Mouse (Mus musculus) midbrain, embryonic 13.5 days (tissue): Measurements from ENCODE around the gene A3galt2. TPM values are rescaled to one million over a fixed set of nuclear protein-coding genes. Genes with fewer than 3 reads are reported as not detected.

Source experiments
- ATAC-seq: fragments of 200-750 bp; cut with Nextera tagmentation; 2 replicates; pipeline ENCODE4 v1.8.0; 2017; ENCODE audit warnings: mild to moderate bottlenecking, moderate TSS enrichment, moderate library complexity
- H3K27ac ChIP-seq: fragments of 300-500 bp; sonication (generic); 2 replicates; pipeline ENCODE4 v1.5.1; 2015; ENCODE audit warnings: inconsistent platforms, mild to moderate bottlenecking, moderate library complexity
- H3K27me3 ChIP-seq: fragments of 300-500 bp; sonication (generic); 2 replicates; pipeline ENCODE4 v1.6.1; 2015; ENCODE audit warnings: mild to moderate bottlenecking, inconsistent platforms
- H3K36me3 ChIP-seq: fragments of 300-500 bp; sonication (generic); 2 replicates; pipeline ENCODE4 v1.6.1; 2015; ENCODE audit warnings: mild to moderate bottlenecking, inconsistent platforms
- H3K4me1 ChIP-seq: fragments of 300-500 bp; sonication (generic); replicated peaks from 2 replicates; pipeline ENCODE4 v1.6.1; 2015; ENCODE audit warnings: inconsistent platforms
- H3K4me2 ChIP-seq: fragments of 300-500 bp; sonication (generic); replicated peaks from 2 replicates; pipeline ENCODE4 v1.6.1; 2015; ENCODE audit warnings: moderate library complexity, mild to moderate bottlenecking, inconsistent platforms
- H3K4me3 ChIP-seq: fragments of 300-500 bp; sonication (generic); replicated peaks from 2 replicates; pipeline ENCODE4 v1.5.1; 2015; ENCODE audit warnings: mild to moderate bottlenecking, inconsistent platforms
- H3K9ac ChIP-seq: fragments of 300-500 bp; sonication (generic); replicated peaks from 2 replicates; pipeline ENCODE4 v1.6.1; 2015; ENCODE audit warnings: mild to moderate bottlenecking, inconsistent platforms
- H3K9me3 ChIP-seq: fragments of 300-500 bp; sonication (generic); 2 replicates; pipeline ENCODE4 v1.6.1; 2016; ENCODE audit warnings: mild to moderate bottlenecking, inconsistent platforms
- WGBS: fragments of 180-500 bp; shearing (Covaris S2); methylation state at CpG from one replicate; pipeline ENCODE4 v1.1.7; 2015; 5-methylcytosine and 5-hydroxymethylcytosine counted together
- polyA plus RNA-seq: library from polyadenylated mRNA; unstranded; fragments of >200 nt; fragmentation: Nextera tagmentation; extraction: Ambion mirVana; gene quantifications from 2 replicates; pipeline ENCODE4 v1.2.1, GENCODE M21; 2015

The A3galt2 gene
- polyA plus RNA-seq, 1 experiment from 2014 or later: 0.58 TPM

- Histone ChIP-seq H3K4me1 (peaks cover 52% of the 10 kb centered on the region), H3K27me3 (no peaks in the 10 kb centered on the region), H3K4me3 (peak overlapping the region; percentile 89), H3K4me2 (peak overlapping the region; percentile 99), H3K36me3 (no peaks in the 10 kb centered on the region), H3K27ac (peak overlapping the region; percentile 97), H3K9ac (peak overlapping the region; percentile 97), H3K9me3 (no peaks in the 10 kb centered on the region)
- WGBS: under 1% methylated on average over 73 of the region's 74 CpGs
- ATAC-seq: peak; percentile 8; the same call in 1 of the 2 replicates
Measured at GRCm38 (mm10) chr4:128805150-128806042, 50.2 kb downstream of the A3galt2 start.

DNA sequence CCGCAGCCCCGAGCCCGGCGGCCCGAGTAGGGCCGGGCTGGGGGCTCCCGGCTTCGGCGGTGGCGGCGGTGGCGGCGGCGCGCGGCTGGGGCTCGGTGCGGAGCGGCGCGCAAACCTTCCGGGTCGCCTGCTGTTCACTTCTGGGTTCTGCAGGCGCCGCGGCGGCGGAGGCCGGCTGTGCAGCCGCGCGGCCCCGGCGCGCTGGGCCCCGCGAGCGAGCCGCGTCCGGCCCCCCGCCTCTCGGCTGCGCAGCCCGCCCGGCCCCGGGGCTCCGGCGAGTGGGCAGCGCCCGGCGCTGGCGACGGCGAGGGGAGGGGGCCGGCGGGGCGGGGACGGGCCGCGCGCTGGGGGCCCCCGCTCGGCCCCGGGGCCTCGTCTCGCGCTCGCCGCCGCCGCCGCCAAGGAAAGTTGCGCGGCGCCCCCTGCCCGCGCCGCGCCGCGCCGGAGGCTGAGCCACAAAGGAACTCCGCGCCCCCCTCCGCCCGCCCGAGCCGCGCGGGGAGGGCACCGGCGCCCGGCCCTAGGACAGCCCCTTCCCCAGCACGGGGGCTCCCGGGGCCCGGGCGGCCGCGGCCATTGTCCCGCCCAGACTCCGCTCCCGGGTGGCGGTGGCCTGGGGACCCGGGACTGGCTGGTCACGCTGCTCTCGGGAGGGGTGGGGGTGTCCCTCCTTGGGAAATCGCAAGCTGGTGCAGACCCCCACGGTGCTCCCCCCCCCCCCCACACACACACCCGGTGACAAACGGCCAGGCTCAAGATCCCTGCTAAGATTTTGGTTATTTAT lies 51.1 kb downstream of the A3galt2 start, which contains the start of gene Zfp362:
Gene Zfp362 (minus strand): TSS at position 3 of the 784 bp plus-strand sequence.
- ATAC-seq: peak; percentile 63
- H3K9me3 ChIP-seq: no peaks in the 10 kb centered on the region
- H3K4me2 ChIP-seq: peak within 1 kb of the TSS; percentile 99
- H3K36me3 ChIP-seq: no peaks in the 10 kb centered on the region
- 2% methylated on average over 53 of the region's 111 CpGs for WGBS
- peak within 1 kb of the TSS; percentile 97 for H3K27ac ChIP-seq
- peak within 1 kb of the TSS; percentile 97 for H3K9ac ChIP-seq
- peak within 1 kb of the TSS; percentile 89 for H3K4me3 ChIP-seq
- H3K27me3 ChIP-seq: no peaks in the 10 kb centered on the region
- peaks cover 46% of the 10 kb centered on the region for H3K4me1 ChIP-seq

DNA sequence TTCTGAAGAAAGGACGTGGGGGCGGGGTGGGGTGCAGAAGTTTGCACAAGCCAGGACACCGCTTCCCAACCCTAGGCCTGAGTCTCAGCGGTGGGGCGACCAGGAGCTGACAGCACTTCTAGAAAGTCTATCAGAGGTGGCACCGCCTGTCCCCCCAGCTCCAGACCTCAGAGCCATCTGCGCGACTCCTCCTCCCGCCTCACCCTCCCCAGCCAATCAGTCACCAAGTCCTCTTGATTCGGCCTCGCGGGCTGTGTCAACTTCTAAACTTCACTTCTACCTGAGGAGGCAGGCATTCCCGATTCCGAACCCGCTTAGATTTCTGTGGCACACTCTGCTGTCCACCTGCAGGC lies 51.6 kb downstream of the A3galt2 start:
- H3K4me1 ChIP-seq: peaks cover 42% of the 10 kb centered on the region
- H3K9me3 ChIP-seq: no peaks in the 10 kb centered on the region
- no peaks in the 10 kb centered on the region for H3K27me3 ChIP-seq
- H3K4me3 ChIP-seq: peak overlapping the region; percentile 89
- peak overlapping the region; percentile 99 for H3K4me2 ChIP-seq
- ATAC-seq: peak; percentile 66
- H3K9ac ChIP-seq: peak overlapping the region; percentile 97
- under 1% methylated on average over 15 of the region's 15 CpGs for WGBS
- no peaks in the 10 kb centered on the region for H3K36me3 ChIP-seq
- H3K27ac ChIP-seq: peak overlapping the region; percentile 97

GRCm38 (mm10) chr4:128811382-128812056 lies 56.4 kb downstream of the A3galt2 start:
- peak overlapping the region; percentile 48 for H3K4me3 ChIP-seq
- peak; percentile 92 for ATAC-seq
- no peaks in the 10 kb centered on the region for H3K9me3 ChIP-seq
- H3K27ac ChIP-seq: peak overlapping the region; percentile 46
- no peaks in the 10 kb centered on the region for H3K27me3 ChIP-seq
- H3K9ac ChIP-seq: peak overlapping the region; percentile 68
- H3K4me2 ChIP-seq: peak overlapping the region; percentile 67
- H3K36me3 ChIP-seq: no peaks in the 10 kb centered on the region
- 13% methylated on average over 16 of the region's 16 CpGs for WGBS
- H3K4me1 ChIP-seq: peaks cover 21% of the 10 kb centered on the region

GRCm38 (mm10) chr4:128817011-128817410 lies 61.8 kb downstream of the A3galt2 start:
- Histone ChIP-seq H3K36me3 (no peaks in the 10 kb centered on the region), H3K4me1 (peaks cover 12% of the 10 kb centered on the region), H3K27me3 (no peaks in the 10 kb centered on the region), H3K27ac (no peak overlapping the region), H3K4me2 (no peak overlapping the region), H3K9ac (no peak overlapping the region), H3K4me3 (no peak overlapping the region), H3K9me3 (no peaks in the 10 kb centered on the region)
- no peak for ATAC-seq
- 69% methylated on average over 7 of the region's 7 CpGs for WGBS

Other genes starting within 250 kb of the A3galt2 start
- 5.7 and 6.0 TPM in 2 replicates for gene Zscan20, start 145.3 kb upstream of the A3galt2 start, polyA plus RNA-seq
- gene Tlr12, start 136.7 kb upstream of the A3galt2 start, polyA plus RNA-seq: 1.0 and 1.6 TPM in 2 replicates
- gene Phc2, start 100.7 kb upstream of the A3galt2 start, polyA plus RNA-seq: 30.0 and 36.1 TPM in 2 replicates
- gene Zfp362, start 50.7 kb downstream of the A3galt2 start, polyA plus RNA-seq: 38.8 and 44.0 TPM in 2 replicates
- gene Trim62, start 128.2 kb downstream of the A3galt2 start, polyA plus RNA-seq: 11.3 and 15.9 TPM in 2 replicates
- 17.4 and 21.3 TPM in 2 replicates for gene Azin2, start 207.1 kb downstream of the A3galt2 start, polyA plus RNA-seq
- 102 and 108 TPM in 2 replicates for gene Ak2, start 236.6 kb downstream of the A3galt2 start, polyA plus RNA-seq